Comparison of ENCODE assay signal across 11 mouse cellular contexts in the genomic region with DNA sequence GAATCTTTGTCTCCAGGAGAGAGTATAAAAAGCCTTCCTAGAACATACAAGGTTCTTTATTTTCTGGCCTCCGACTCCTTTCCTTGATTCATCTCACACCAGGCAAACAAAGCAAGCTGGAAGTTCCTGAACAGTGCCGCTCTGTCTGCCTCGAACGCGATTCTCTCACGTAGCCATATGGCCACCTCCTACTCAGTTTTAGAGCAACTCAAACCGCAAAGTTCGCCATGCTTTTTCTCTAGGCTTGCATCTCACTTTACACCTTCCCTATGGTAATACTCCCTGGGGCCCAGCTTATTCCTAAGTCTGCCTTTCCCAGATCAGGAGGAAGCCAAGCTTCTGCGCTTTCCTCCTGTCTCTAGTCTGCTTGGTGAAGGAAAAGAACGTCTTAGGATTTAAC. TPM values are rescaled to one million over a fixed set of nuclear protein-coding genes. Genes with fewer than 3 reads are reported as not detected.
DNase-seq lines count a peak whose midpoint lies in the region; ATAC-seq lines count a peak whose summit lies in the region.
"Had no signal": no experiment of that assay in that cellular context is flagged by ENCODE, and none has a peak within 500 bp of the region (broad histone marks: within the 10 kb centered on the region; RNA-seq: fewer than 3 reads in every experiment).

No protein-coding gene starts in this region.

- H3K36me3 ChIP-seq in forebrain, embryonic 15.5 days = no peaks in the 10 kb centered on the region
- H3K36me3 ChIP-seq in forebrain, embryonic 10.5 days (replicated peaks) = no peaks in the 10 kb centered on the region
- H3K36me3 ChIP-seq: liver, embryonic 13.5 days had no signal

- 29% methylated on average over 10 of the region's 10 CpGs for WGBS in forebrain, embryonic 15.5 days
- 49% methylated on average over 10 of the region's 10 CpGs for WGBS in forebrain, embryonic 10.5 days

- no peak overlapping the region for H3K4me3 ChIP-seq in forebrain, embryonic 15.5 days
- no peak overlapping the region for H3K4me3 ChIP-seq in forebrain, embryonic 10.5 days
- H3K4me3 ChIP-seq: liver, embryonic 13.5 days had no signal

- peaks cover 9% of the 10 kb centered on the region; the same call in 1 of the 2 replicates for H3K4me1 ChIP-seq in forebrain, embryonic 15.5 days
- H3K4me1 ChIP-seq in forebrain, embryonic 10.5 days = peaks cover 25% of the 10 kb centered on the region
- H3K4me1 ChIP-seq: liver, embryonic 13.5 days had no signal

- no peaks in the 10 kb centered on the region for H3K9me3 ChIP-seq in forebrain, embryonic 15.5 days
- H3K9me3 ChIP-seq in forebrain, embryonic 10.5 days = no peaks in the 10 kb centered on the region
- H3K9me3 ChIP-seq: liver, embryonic 13.5 days had no signal

- H3K27me3 ChIP-seq in forebrain, embryonic 15.5 days = no peaks in the 10 kb centered on the region
- H3K27me3 ChIP-seq in forebrain, embryonic 10.5 days (ENCODE audit: poor library complexity, severe bottlenecking) = no peaks in the 10 kb centered on the region
- H3K27me3 ChIP-seq: liver, embryonic 13.5 days had no signal

- DNase-seq in forebrain, embryonic 10.5 days (ENCODE audit: extremely low spot score, low spot score) = no peak
- DNase-seq in right cerebral cortex, adult 18-20 months = peak; percentile 77
- no peak for DNase-seq in right cerebral cortex, postnatal 4 days
- DNase-seq in left cerebral cortex, postnatal 14 days (ENCODE audit: low spot score in 2 of 2) = peak; percentile 53 to 70
- peak; percentile 83 for DNase-seq in telencephalon, adult 2 months (ENCODE audit: low read depth, low spot score)
- no peak for DNase-seq in spleen, postnatal 4 days (ENCODE audit: low spot score in 2 of 2)
- DNase-seq in gastrocnemius, adult 8-10 months (ENCODE audit: low spot score in 2 of 2) = no peak
- DNase-seq: cerebellum, adult 8-10 months; heart, postnatal 14 days; liver, embryonic 13.5 days had no signal

- no peak overlapping the region for H3K27ac ChIP-seq in forebrain, embryonic 15.5 days (replicated peaks)
- H3K27ac ChIP-seq in forebrain, embryonic 10.5 days = no peak overlapping the region
- H3K27ac ChIP-seq: liver, embryonic 13.5 days had no signal

- H3K9ac ChIP-seq in forebrain, embryonic 15.5 days (replicated peaks) = no peak overlapping the region
- H3K9ac ChIP-seq: liver, embryonic 13.5 days had no signal

- no peak for ATAC-seq in forebrain, embryonic 15.5 days (replicated peaks)

- intact Hi-C loops in left cerebral cortex, postnatal 14 days (cut with DNase I) = loop anchor here (5.0 kb wide), 1 partner anchor 128 kb away; no protein-coding TSS in a partner anchor

- H3K4me2 ChIP-seq in forebrain, embryonic 15.5 days (replicated peaks) = peak overlapping the region; percentile 2; the same call in 1 of the 2 replicates
- H3K4me2 ChIP-seq: liver, embryonic 13.5 days had no signal

RNA-seq across cellular contexts. Expression of gene Clcn5, which starts 4.0 kb away (rescaled TPM):
- 5.4 and 5.6 TPM in 2 replicates for polyA plus RNA-seq in forebrain, embryonic 15.5 days (2015; fragmentation: Nextera tagmentation; extraction: Ambion mirVana)
- 14.1 and 15.9 TPM in 2 replicates for polyA plus RNA-seq in forebrain, embryonic 10.5 days (2016; fragmentation: Nextera tagmentation; extraction: Ambion mirVana)
- 10 to 100 TPM; 11.7 to 11.8 TPM for total RNA-seq in left cerebral cortex, postnatal 14 days (2021)
- 1 to 10 TPM; 1.4 to 1.6 (median 1.6) TPM for total RNA-seq in gastrocnemius, adult 8-10 months (2022)

Comparison
In these comparisons a context has a peak if more than half of its experiments do, and no peak if none do; other contexts are left out.
1. DNase-seq: peak in right cerebral cortex, adult 18-20 months (single experiment), left cerebral cortex, postnatal 14 days (2 of 2) and telencephalon, adult 2 months (single experiment); none in forebrain, embryonic 10.5 days (single experiment), right cerebral cortex, postnatal 4 days (single experiment), spleen, postnatal 4 days (0 of 2) and gastrocnemius, adult 8-10 months (0 of 2).
2. RNA of gene Clcn5, which starts 4.0 kb away (total RNA-seq): 11.7 to 11.8 TPM in left cerebral cortex, postnatal 14 days; 1.4 to 1.6 TPM in gastrocnemius, adult 8-10 months; every median in the first group is over 4 times any median in the second.